Mouse (Mus musculus) cerebellum, adult 11 months (tissue): ENCODE results near the gene 0610010K14Rik.

ENCODE experiments used
- DNase-seq: peaks from one replicate; pipeline ENCODE4 v3.0.0; 2022

Gene 0610010K14Rik

GRCm38 (mm10) chr11:70214191-70214855 lies 23.4 kb downstream of the 0610010K14Rik start:
- DNase-seq, result peak; percentile 69

GRCm38 (mm10) chr11:70213736-70214135 lies 24.0 kb downstream of the 0610010K14Rik start:
- DNase-seq, result peak; percentile 81

- DNase-seq, result peak; percentile 73
Observed at GRCm38 (mm10) chr11:70212896-70213295, 24.8 kb downstream of the 0610010K14Rik start.

GRCm38 (mm10) chr11:70212423-70212822 lies 25.3 kb downstream of the 0610010K14Rik start, which contains the start of gene Slc16a11:
Gene Slc16a11, plus strand, starts transcription at chr11:70212752.
- DNase-seq, result peak; percentile 27

GRCm38 (mm10) chr11:70211972-70212371 lies 25.7 kb downstream of the 0610010K14Rik start:
- no peak for DNase-seq

- no peak for DNase-seq
Observed at GRCm38 (mm10) chr11:70210681-70211080, 27.0 kb downstream of the 0610010K14Rik start.

GRCm38 (mm10) chr11:70208778-70209388 lies 28.8 kb downstream of the 0610010K14Rik start:
- no peak for DNase-seq

- DNase-seq, result no peak
Observed at GRCm38 (mm10) chr11:70207283-70207682, 30.4 kb downstream of the 0610010K14Rik start.

- DNase-seq, result no peak
Observed at GRCm38 (mm10) chr11:70206801-70207200, 30.9 kb downstream of the 0610010K14Rik start.

- peak; percentile 69 for DNase-seq
Observed at GRCm38 (mm10) chr11:70201691-70202090, 36.0 kb downstream of the 0610010K14Rik start.

- DNase-seq, result no peak
Observed at GRCm38 (mm10) chr11:70200036-70200608, 37.6 kb downstream of the 0610010K14Rik start.

GRCm38 (mm10) chr11:70199107-70199506 lies 38.6 kb downstream of the 0610010K14Rik start:
- no peak for DNase-seq

GRCm38 (mm10) chr11:70198332-70198731 lies 39.4 kb downstream of the 0610010K14Rik start:
- no peak for DNase-seq

GRCm38 (mm10) chr11:70193354-70194285 lies 44.1 kb downstream of the 0610010K14Rik start:
- no peak for DNase-seq

GRCm38 (mm10) chr11:70192157-70192556 lies 45.6 kb downstream of the 0610010K14Rik start:
- DNase-seq, result no peak

- no peak for DNase-seq
Observed at GRCm38 (mm10) chr11:70191188-70191587, 46.5 kb downstream of the 0610010K14Rik start.

GRCm38 (mm10) chr11:70189319-70190134 lies 48.2 kb downstream of the 0610010K14Rik start:
- no peak for DNase-seq
